Mouse (Mus musculus) lung, adult 18-20 months (tissue): ENCODE data around the gene Afg1l.

Experiments used
- DNase-seq, 2 experiments: peaks; one replicate each; pipeline ENCODE4 v3.0.0; 2022; ENCODE audit warnings: mixed read lengths in 2 of 2

Afg1l gene

GRCm38 (mm10) chr10:42478341-42478720 is at the start of gene Afg1l:
TSS of gene Afg1l (minus strand) at chr10:42478565.
- DNase-seq = peak; percentile 97 to 98

- no peak for DNase-seq
Observed at GRCm38 (mm10) chr10:42525682-42526081, 47.3 kb upstream of the Afg1l start.

- DNase-seq = no peak
Observed at GRCm38 (mm10) chr10:42523556-42524162, 45.3 kb upstream of the Afg1l start.

GRCm38 (mm10) chr10:42522912-42523311 is 44.5 kb upstream of the Afg1l start:
- no peak for DNase-seq

- DNase-seq = no peak
Observed at GRCm38 (mm10) chr10:42521315-42521981, 43.1 kb upstream of the Afg1l start.

GRCm38 (mm10) chr10:42518363-42518762 is 40.0 kb upstream of the Afg1l start:
- no peak for DNase-seq

GRCm38 (mm10) chr10:42514125-42514524 is 35.8 kb upstream of the Afg1l start:
- DNase-seq = no peak

- DNase-seq = no peak
Observed at GRCm38 (mm10) chr10:42511184-42512135, 33.1 kb upstream of the Afg1l start.

GRCm38 (mm10) chr10:42510141-42510540 is 31.8 kb upstream of the Afg1l start:
- no peak for DNase-seq

GRCm38 (mm10) chr10:42504096-42504710 is 25.8 kb upstream of the Afg1l start:
- DNase-seq = peak in 1 of 2 experiments; percentile 10

- peak; percentile 54 to 60 for DNase-seq
Observed at GRCm38 (mm10) chr10:42502349-42503111, 24.2 kb upstream of the Afg1l start.

- DNase-seq = peak; percentile 98
Observed at GRCm38 (mm10) chr10:42501775-42502348, 23.5 kb upstream of the Afg1l start, which contains the start of gene Snx3. TSS of gene Snx3 (plus strand) at chr10:42502030.

- no peak for DNase-seq
Observed at GRCm38 (mm10) chr10:42501161-42501560, 22.8 kb upstream of the Afg1l start.

GRCm38 (mm10) chr10:42500611-42501010 is 22.2 kb upstream of the Afg1l start:
- no peak for DNase-seq

- no peak for DNase-seq
Observed at GRCm38 (mm10) chr10:42493000-42493399, 14.6 kb upstream of the Afg1l start.

- DNase-seq = no peak
Observed at GRCm38 (mm10) chr10:42492027-42492771, 13.8 kb upstream of the Afg1l start.

GRCm38 (mm10) chr10:42491158-42491557 is 12.8 kb upstream of the Afg1l start:
- no peak for DNase-seq

- DNase-seq = no peak
Observed at GRCm38 (mm10) chr10:42488606-42489296, 10.4 kb upstream of the Afg1l start.

- no peak for DNase-seq
Observed at GRCm38 (mm10) chr10:42480719-42481118, 2.4 kb upstream of the Afg1l start.
